ENCODE assay signal across 8 mouse cellular contexts in the genomic region with DNA sequence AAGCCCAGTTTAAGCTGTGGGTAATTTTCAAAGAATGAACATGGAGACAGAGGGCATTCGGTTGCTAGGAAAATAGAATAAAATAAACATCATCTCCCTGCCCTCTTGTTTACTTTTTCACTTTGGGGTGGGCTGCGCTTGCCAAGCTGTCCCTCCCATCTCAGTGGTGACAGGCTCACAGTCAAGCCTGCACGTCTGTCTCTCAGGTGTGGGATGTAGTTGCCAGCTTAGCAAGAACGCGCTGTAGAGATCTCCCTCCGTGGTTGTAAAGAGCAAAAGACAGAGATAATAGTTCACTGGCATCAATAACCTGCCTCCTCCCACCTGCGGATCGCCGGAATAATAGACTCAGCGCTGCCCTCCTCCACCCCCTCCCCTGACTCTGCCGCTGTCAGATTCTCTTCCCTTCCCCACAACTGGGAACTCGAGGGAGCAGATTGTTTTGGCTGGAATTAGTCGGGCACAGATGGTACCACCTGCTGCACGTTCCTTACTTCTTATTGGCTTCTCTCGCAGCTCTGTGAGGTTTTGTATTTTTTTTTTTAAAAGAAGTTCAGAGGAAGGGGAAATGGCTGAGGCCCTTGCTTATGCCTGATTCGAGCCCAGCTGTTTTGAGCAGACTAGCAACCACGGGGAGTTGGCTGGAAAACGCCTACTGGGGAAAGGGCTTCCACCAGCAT. TPM values are rescaled to one million over a fixed set of nuclear protein-coding genes. Genes with fewer than 3 reads are reported as not detected.
DNase-seq lines count a peak whose midpoint lies in the region; ATAC-seq and TF ChIP-seq lines count a peak whose summit lies in the region.

No protein-coding gene starts in this region.

- peak overlapping the region; percentile 57 for H3K4me2 ChIP-seq in kidney, postnatal 0 days (ENCODE audit: low read length)
- H3K4me2 ChIP-seq in limb, embryonic 13.5 days (replicated peaks), result peak overlapping the region; percentile 63

- no peaks in the 10 kb centered on the region for H3K9me3 ChIP-seq in kidney, postnatal 0 days (replicated peaks; ENCODE audit: low read length)
- H3K9me3 ChIP-seq in hindbrain, embryonic 10.5 days, result no peaks in the 10 kb centered on the region
- H3K9me3 ChIP-seq in limb, embryonic 13.5 days, result no peaks in the 10 kb centered on the region

- H3K27me3 ChIP-seq in kidney, postnatal 0 days (ENCODE audit: insufficient read depth, low read length), result no peaks in the 10 kb centered on the region
- H3K27me3 ChIP-seq in hindbrain, embryonic 10.5 days (ENCODE audit: insufficient read depth, poor library complexity, severe bottlenecking), result no peaks in the 10 kb centered on the region
- H3K27me3 ChIP-seq in limb, embryonic 13.5 days, result peaks cover 20% of the 10 kb centered on the region

- H3K4me3 ChIP-seq in kidney, postnatal 0 days (replicated peaks; ENCODE audit: low read depth, low read length), result peak overlapping the region; percentile 21
- peak overlapping the region; percentile 42 for H3K4me3 ChIP-seq in hindbrain, embryonic 10.5 days
- H3K4me3 ChIP-seq in limb, embryonic 13.5 days, result peak overlapping the region; percentile 31

- no peaks in the 10 kb centered on the region for H3K36me3 ChIP-seq in kidney, postnatal 0 days (ENCODE audit: insufficient read depth, low read length)
- H3K36me3 ChIP-seq in hindbrain, embryonic 10.5 days, result no peaks in the 10 kb centered on the region
- no peaks in the 10 kb centered on the region for H3K36me3 ChIP-seq in limb, embryonic 13.5 days

- H3K27ac ChIP-seq in kidney, postnatal 0 days, result 0 out of 2 replicates have a peak overlapping the region, but pooled peaks have one; percentile 4
- no peak overlapping the region for H3K27ac ChIP-seq in hindbrain, embryonic 10.5 days
- H3K27ac ChIP-seq in limb, embryonic 13.5 days, result no peak overlapping the region

- peak; percentile 52 for DNase-seq in kidney, postnatal 0 days (ENCODE audit: low spot score)
- no peak for DNase-seq in kidney, postnatal 25 days
- DNase-seq in embryo, embryonic 9.5 days (ENCODE audit: extremely low spot score), result peak; percentile 21
- peak; percentile 30 for DNase-seq in hindbrain, embryonic 10.5 days (ENCODE audit: low spot score)
- DNase-seq in retina, postnatal 7 days (ENCODE audit: low read depth, low spot score), result peak; percentile 8
- DNase-seq in natural killer cell, adult 2 months (ENCODE audit: low spot score in 2 of 2), result no peak

- H3K4me1 ChIP-seq in kidney, postnatal 0 days (replicated peaks; ENCODE audit: insufficient read depth, low read length), result no peaks in the 10 kb centered on the region; the same call in 1 of the 2 replicates
- H3K4me1 ChIP-seq in hindbrain, embryonic 10.5 days (replicated peaks), result peaks cover 22% of the 10 kb centered on the region
- peaks cover 16% of the 10 kb centered on the region for H3K4me1 ChIP-seq in limb, embryonic 13.5 days

- WGBS in kidney, postnatal 0 days, result 6% methylated on average over 18 of the region's 18 CpGs
- 4% methylated on average over 18 of the region's 18 CpGs for WGBS in hindbrain, embryonic 10.5 days
- 5% methylated on average over 18 of the region's 18 CpGs for WGBS in limb, embryonic 13.5 days

- 0 out of 2 replicates have a peak overlapping the region, but pooled peaks have one; percentile 0 for H3K9ac ChIP-seq in kidney, postnatal 0 days (ENCODE audit: low read depth, low read length)
- no peak overlapping the region for H3K9ac ChIP-seq in limb, embryonic 13.5 days

- no peak for ATAC-seq in kidney, postnatal 0 days (replicated peaks; ENCODE audit: low FRiP score, low read depth)
- ATAC-seq in limb, embryonic 13.5 days (ENCODE audit: low FRiP score, low read depth), result peak; percentile 55
- ATAC-seq in granulocyte monocyte progenitor cell, adult 5-6 weeks (replicated peaks; ENCODE audit: poor library complexity, severe bottlenecking), result no peak

- TF ChIP-seq CTCF in kidney, postnatal 0 days (IDR thresholded peaks at IDR 0.05; ENCODE audit: low read depth), result no peak

RNA-seq across cellular contexts. Expression of a gene that starts 51.7 kb away (rescaled TPM):
- polyA plus RNA-seq in kidney, postnatal 0 days (2015; fragmentation: Nextera tagmentation; extraction: Ambion mirVana), result 10.4 and 12.5 TPM in 2 replicates
- 10.1 and 13.0 TPM in 2 replicates for polyA plus RNA-seq in hindbrain, embryonic 10.5 days (2016; fragmentation: Nextera tagmentation; extraction: Ambion mirVana)
- 18.2 and 18.4 TPM in 2 replicates for polyA plus RNA-seq in limb, embryonic 13.5 days (2015; fragmentation: Nextera tagmentation; extraction: Ambion mirVana)
- 5.7 and 19.7 TPM in 2 replicates for total RNA-seq in granulocyte monocyte progenitor cell, adult 5-6 weeks (2014; fragmentation: Nextera tagmentation)
- 21.6 and 22.9 TPM in 2 replicates for total RNA-seq in granulocyte monocyte progenitor cell, adult 5-6 weeks (2017)

Comparison
In these comparisons a context has a peak if more than half of its experiments do, and no peak if none do; other contexts are left out.
1. DNase-seq: peak in kidney, postnatal 0 days (single experiment), embryo, embryonic 9.5 days (single experiment), hindbrain, embryonic 10.5 days (single experiment) and retina, postnatal 7 days (single experiment); none in kidney, postnatal 25 days (0 of 2) and natural killer cell, adult 2 months (0 of 2).
2. Peak in every context shown above with its lines, with median percentiles within 50 percentile points of each other: H3K4me3 ChIP-seq.